8 mouse cellular contexts compared by ENCODE assay signal in the genomic region with DNA sequence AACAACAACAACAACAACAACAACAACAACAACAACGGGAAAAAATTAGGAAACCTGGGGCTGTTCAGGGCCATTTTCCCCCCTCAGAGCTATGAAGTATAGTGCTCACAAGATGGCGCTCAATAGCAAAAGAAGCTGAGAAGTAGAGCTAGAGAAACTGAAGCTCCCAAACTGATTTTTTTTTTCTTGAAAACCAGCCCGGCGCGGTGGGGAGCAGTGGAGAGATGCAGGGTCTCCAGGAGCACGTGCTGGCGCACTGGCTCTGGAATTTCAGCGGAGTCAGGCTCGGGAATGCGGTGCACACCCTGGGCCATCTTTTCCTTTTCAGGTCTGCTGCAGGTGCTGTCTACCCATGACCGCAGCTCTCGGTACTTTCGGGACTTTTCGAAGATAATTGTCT.
DNase-seq lines count a peak whose midpoint lies in the region; ATAC-seq lines count a peak whose summit lies in the region.

No protein-coding gene starts in this region.

- no peaks in the 10 kb centered on the region for H3K36me3 ChIP-seq in heart, embryonic 12.5 days
- H3K36me3 ChIP-seq in kidney, embryonic 15.5 days: no peaks in the 10 kb centered on the region
- H3K36me3 ChIP-seq in limb, embryonic 15.5 days: no peaks in the 10 kb centered on the region

- DNase-seq in 3134 (ENCODE audit: extremely low read depth, insufficient read length, low spot score) (peak; percentile 56), MEL-GATA-1-ER (ENCODE audit: extremely low read depth, low read depth) (peak; percentile 20)
- peak; percentile 87 for DNase-seq in embryo, embryonic 10.5 days (ENCODE audit: low spot score)
- peak; percentile 66 for DNase-seq in naive thymus-derived CD4-positive, alpha-beta T cell, adult 2 months (ENCODE audit: low read depth)
- DNase-seq in thymus, postnatal 36 days: peak; percentile 22 to 29

- no peak overlapping the region for H3K9ac ChIP-seq in heart, embryonic 12.5 days
- H3K9ac ChIP-seq in kidney, embryonic 15.5 days: no peak overlapping the region
- no peak overlapping the region for H3K9ac ChIP-seq in limb, embryonic 15.5 days

- ATAC-seq in heart, embryonic 12.5 days (ENCODE audit: insufficient number of reproducible peaks, low FRiP score): peak; percentile 59; the same call in 1 of the 2 replicates
- ATAC-seq in kidney, embryonic 15.5 days (replicated peaks; ENCODE audit: low FRiP score): peak; percentile 75
- no peak for ATAC-seq in limb, embryonic 15.5 days (ENCODE audit: insufficient number of reproducible peaks, low FRiP score, low TSS enrichment, low read depth)

- H3K27ac ChIP-seq in heart, embryonic 12.5 days (ENCODE audit: poor library complexity, severe bottlenecking): no peak overlapping the region
- H3K27ac ChIP-seq in kidney, embryonic 15.5 days: no peak overlapping the region
- no peak overlapping the region for H3K27ac ChIP-seq in limb, embryonic 15.5 days

- H3K27me3 ChIP-seq in heart, embryonic 12.5 days (replicated peaks): no peaks in the 10 kb centered on the region
- H3K27me3 ChIP-seq in kidney, embryonic 15.5 days: peaks cover 8% of the 10 kb centered on the region; the same call in 1 of the 2 replicates
- H3K27me3 ChIP-seq in limb, embryonic 15.5 days: no peaks in the 10 kb centered on the region

- no peaks in the 10 kb centered on the region for H3K9me3 ChIP-seq in heart, embryonic 12.5 days (replicated peaks)
- H3K9me3 ChIP-seq in kidney, embryonic 15.5 days (replicated peaks): no peaks in the 10 kb centered on the region
- H3K9me3 ChIP-seq in limb, embryonic 15.5 days: no peaks in the 10 kb centered on the region

- peak overlapping the region; percentile 79 for H3K4me2 ChIP-seq in heart, embryonic 12.5 days
- H3K4me2 ChIP-seq in kidney, embryonic 15.5 days: peak overlapping the region; percentile 66
- peak overlapping the region; percentile 56 for H3K4me2 ChIP-seq in limb, embryonic 15.5 days

- peak overlapping the region; percentile 37 for H3K4me3 ChIP-seq in heart, embryonic 12.5 days
- H3K4me3 ChIP-seq in kidney, embryonic 15.5 days (replicated peaks): peak overlapping the region; percentile 35
- H3K4me3 ChIP-seq in limb, embryonic 15.5 days: peak overlapping the region; percentile 28

- WGBS in heart, embryonic 12.5 days: 21% methylated on average over 14 of the region's 14 CpGs
- 22% methylated on average over 14 of the region's 14 CpGs for WGBS in kidney, embryonic 15.5 days
- 20% methylated on average over 14 of the region's 14 CpGs for WGBS in limb, embryonic 15.5 days

- peaks cover 3% of the 10 kb centered on the region for H3K4me1 ChIP-seq in heart, embryonic 12.5 days (replicated peaks)
- H3K4me1 ChIP-seq in kidney, embryonic 15.5 days: peaks cover 7% of the 10 kb centered on the region
- H3K4me1 ChIP-seq in limb, embryonic 15.5 days: 0 out of 2 replicates have a peak, but pooled peaks cover 7% of the 10 kb centered on the region

Comparison
In these comparisons a context has a peak if more than half of its experiments do, and no peak if none do; other contexts are left out.
1. DNase-seq: peak in every context shown above with its lines; median percentile 87 in embryo, embryonic 10.5 days; 66 in naive thymus-derived CD4-positive, alpha-beta T cell, adult 2 months; 56 in 3134; 26 in thymus, postnatal 36 days; 20 in MEL-GATA-1-ER.